Mouse (Mus musculus) ES-E14 (cell line): ENCODE results near the gene Csrnp1.

Experiments used
- CHD2 ChIP-seq: IDR thresholded peaks from 2 replicates; pipeline ENCODE4 v1.6.1; 2014; ENCODE audit warnings: mild to moderate bottlenecking, low read depth, low read length, inconsistent platforms
- HCFC1 ChIP-seq: IDR thresholded peaks from 2 replicates; pipeline ENCODE4 v1.6.1; 2012; ENCODE audit warnings: low read length, inconsistent platforms, borderline replicate concordance; ENCODE audit not compliant: insufficient read depth
- MAFK ChIP-seq: IDR thresholded peaks from 2 replicates; pipeline ENCODE4 v1.6.1; 2014; ENCODE audit warnings: mild to moderate bottlenecking, low read depth, low read length, inconsistent platforms; ENCODE audit not compliant: insufficient read depth
- ZNF384 ChIP-seq: IDR thresholded peaks from 2 replicates; pipeline ENCODE4 v1.6.1; 2012; ENCODE audit warnings: low read depth, low read length, inconsistent platforms

GRCm38 (mm10) chr9:119979749-119980148, 4.7 kb downstream of the Csrnp1 start:
- TF ChIP-seq CHD2: no peak
- no peak for TF ChIP-seq HCFC1
- TF ChIP-seq ZNF384: no peak
- no peak for TF ChIP-seq MAFK
